Mouse (Mus musculus): ENCODE measurements at regions not wholly inside any gene's neighbourhood (a gene's known extent, or its start where the extent isn't known, plus 50 kb on each side); places are given as distances from the start of the nearest gene placed in this dataset.
A peak's percentile ranks its signal among the peaks of the same experiment; 100 is the strongest.

DNA sequence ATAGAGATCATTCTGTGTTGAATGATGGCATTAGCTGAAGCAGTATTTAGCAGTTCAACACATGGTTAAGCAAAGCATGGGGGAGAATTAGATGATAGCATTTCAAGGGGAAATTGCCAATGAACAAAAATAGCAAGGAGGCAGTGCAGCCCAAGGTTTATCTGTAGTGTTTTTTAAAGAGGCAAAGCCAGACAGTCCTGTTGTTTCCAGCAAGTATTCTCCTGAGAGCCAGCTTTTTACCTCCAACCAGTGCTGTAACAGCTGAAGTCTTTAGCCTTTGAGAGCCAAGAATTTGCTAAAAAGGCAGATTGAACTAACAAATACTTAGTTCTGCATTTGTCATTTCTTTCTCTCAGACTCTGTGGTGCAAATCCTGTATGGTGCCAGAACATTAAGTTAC is 305.1 kb upstream of the Arx start:
- H3K4me1 ChIP-seq (ENCODE audit: control insufficient read depth, insufficient read depth, low read length) = no peaks in the 10 kb centered on the region
- H3K27me3 ChIP-seq (replicated peaks; ENCODE audit: control insufficient read depth, insufficient read depth, low read length) = no peaks in the 10 kb centered on the region
- no peak for DNase-seq
- no peak overlapping the region for H3K4me3 ChIP-seq (ENCODE audit: insufficient read depth, low read depth, low read length)
- H3K27ac ChIP-seq (ENCODE audit: insufficient read depth, low read depth, low read length) = no peak overlapping the region
- no peaks in the 10 kb centered on the region for H3K36me3 ChIP-seq (ENCODE audit: control insufficient read depth, insufficient read depth, low read length)
- TF ChIP-seq POLR2A (IDR thresholded peaks at IDR 0.05; ENCODE audit: low read depth, low read length) = no peak
- no peak for TF ChIP-seq CTCF (conservative IDR thresholded peaks at IDR 0.05; ENCODE audit: insufficient read depth, insufficient read length, low read depth, low read length)

DNA sequence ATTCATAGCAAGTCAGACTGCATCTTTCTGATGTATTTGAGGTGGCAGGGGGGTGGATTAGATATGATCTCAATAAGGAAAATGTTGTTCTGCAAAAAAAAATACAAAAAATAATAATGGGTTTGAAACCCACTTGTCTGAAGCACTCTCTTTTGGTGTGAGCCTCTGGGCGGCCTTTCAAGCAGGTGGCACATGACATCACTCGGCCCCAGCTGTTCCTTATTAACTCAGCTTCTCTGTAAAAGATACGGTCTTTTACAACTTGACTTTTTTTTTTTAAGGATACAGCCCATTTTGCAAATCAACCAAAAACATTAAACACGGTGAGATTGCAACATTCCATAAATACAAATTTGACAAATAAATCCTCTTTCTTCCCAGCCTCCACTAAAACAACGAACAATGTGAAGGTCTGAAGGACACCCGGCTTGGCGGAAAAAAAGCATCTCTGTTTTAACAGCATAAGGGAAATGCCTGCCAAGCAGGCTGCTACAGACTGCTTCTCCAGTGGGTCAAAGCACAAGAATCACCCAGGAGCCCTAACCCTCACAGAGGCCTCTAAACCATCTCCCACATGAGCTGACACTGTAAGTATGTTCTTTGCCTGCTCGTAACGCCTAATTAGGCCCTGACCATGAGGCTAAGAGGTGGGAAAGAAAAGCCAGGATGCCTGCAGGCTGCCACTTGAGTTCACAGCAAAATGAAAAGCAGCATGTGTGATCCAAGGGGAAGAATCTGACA is 283.8 kb upstream of the Arx start:
- 41% methylated on average over 9 of the region's 9 CpGs for WGBS
- no peaks in the 10 kb centered on the region for H3K4me1 ChIP-seq (ENCODE audit: control insufficient read depth, insufficient read depth, low read length)
- TF ChIP-seq POLR2A (IDR thresholded peaks at IDR 0.05; ENCODE audit: low read depth, low read length) (no peak), CTCF (conservative IDR thresholded peaks at IDR 0.05; ENCODE audit: insufficient read depth, insufficient read length, low read depth, low read length) (no peak)
- no peaks in the 10 kb centered on the region for H3K27me3 ChIP-seq (replicated peaks; ENCODE audit: control insufficient read depth, insufficient read depth, low read length)
- no peak overlapping the region for H3K4me3 ChIP-seq (ENCODE audit: insufficient read depth, low read depth, low read length)
- no peak overlapping the region for H3K27ac ChIP-seq (ENCODE audit: insufficient read depth, low read depth, low read length)
- no peaks in the 10 kb centered on the region for H3K36me3 ChIP-seq (ENCODE audit: control insufficient read depth, insufficient read depth, low read length)
- no peak for DNase-seq

GRCm38 (mm10) chrX:93006681-93007080 is 279.6 kb upstream of the Arx start:
- 73% methylated on average over 2 of the region's 2 CpGs for WGBS
- Histone ChIP-seq H3K4me1 (ENCODE audit: control insufficient read depth, insufficient read depth, low read length) (no peaks in the 10 kb centered on the region), H3K27ac (ENCODE audit: insufficient read depth, low read depth, low read length) (no peak overlapping the region), H3K36me3 (ENCODE audit: control insufficient read depth, insufficient read depth, low read length) (no peaks in the 10 kb centered on the region), H3K27me3 (replicated peaks; ENCODE audit: control insufficient read depth, insufficient read depth, low read length) (no peaks in the 10 kb centered on the region), H3K4me3 (ENCODE audit: insufficient read depth, low read depth, low read length) (no peak overlapping the region)
- no peak for DNase-seq
- TF ChIP-seq CTCF (conservative IDR thresholded peaks at IDR 0.05; ENCODE audit: insufficient read depth, insufficient read length, low read depth, low read length) (no peak), POLR2A (IDR thresholded peaks at IDR 0.05; ENCODE audit: low read depth, low read length) (no peak)

GRCm38 (mm10) chrX:93011578-93011977 is 274.7 kb upstream of the Arx start:
- no peak overlapping the region for H3K4me3 ChIP-seq (ENCODE audit: insufficient read depth, low read depth, low read length)
- H3K27me3 ChIP-seq (replicated peaks; ENCODE audit: control insufficient read depth, insufficient read depth, low read length) = no peaks in the 10 kb centered on the region
- H3K36me3 ChIP-seq (ENCODE audit: control insufficient read depth, insufficient read depth, low read length) = no peaks in the 10 kb centered on the region
- no peak for DNase-seq
- WGBS = 31% methylated on average over 2 of the region's 2 CpGs
- TF ChIP-seq POLR2A (IDR thresholded peaks at IDR 0.05; ENCODE audit: low read depth, low read length) = no peak
- TF ChIP-seq CTCF (conservative IDR thresholded peaks at IDR 0.05; ENCODE audit: insufficient read depth, insufficient read length, low read depth, low read length) = no peak
- H3K4me1 ChIP-seq (ENCODE audit: control insufficient read depth, insufficient read depth, low read length) = no peaks in the 10 kb centered on the region
- no peak overlapping the region for H3K27ac ChIP-seq (ENCODE audit: insufficient read depth, low read depth, low read length)

DNA sequence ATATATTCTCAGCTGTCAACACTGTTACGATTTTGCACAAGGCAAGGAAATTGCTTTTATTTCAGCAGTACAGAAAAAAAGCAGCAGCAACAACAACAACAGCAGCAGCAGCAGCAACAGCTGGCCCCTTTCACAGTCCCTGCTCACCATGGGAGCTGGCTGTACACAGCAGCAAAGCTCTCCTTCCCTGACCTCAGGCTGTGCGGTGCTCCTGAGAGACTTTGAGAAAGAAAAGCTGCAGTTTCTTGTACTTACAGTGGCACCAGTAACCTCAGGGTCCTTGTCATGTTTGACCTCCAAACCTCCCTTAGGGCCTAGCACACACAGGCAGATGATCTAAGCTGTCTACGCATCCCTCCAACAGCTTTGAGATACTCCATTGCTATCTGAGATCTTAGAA is 269.9 kb upstream of the Arx start:
- no peak overlapping the region for H3K4me3 ChIP-seq (ENCODE audit: insufficient read depth, low read depth, low read length)
- H3K27ac ChIP-seq (ENCODE audit: insufficient read depth, low read depth, low read length) = no peak overlapping the region
- H3K27me3 ChIP-seq (replicated peaks; ENCODE audit: control insufficient read depth, insufficient read depth, low read length) = no peaks in the 10 kb centered on the region
- WGBS = 69% methylated on average over 3 of the region's 3 CpGs
- TF ChIP-seq POLR2A (IDR thresholded peaks at IDR 0.05; ENCODE audit: low read depth, low read length) = no peak
- no peak for TF ChIP-seq CTCF (conservative IDR thresholded peaks at IDR 0.05; ENCODE audit: insufficient read depth, insufficient read length, low read depth, low read length)
- no peaks in the 10 kb centered on the region for H3K36me3 ChIP-seq (ENCODE audit: control insufficient read depth, insufficient read depth, low read length)
- DNase-seq = peak; percentile 2
- no peaks in the 10 kb centered on the region for H3K4me1 ChIP-seq (ENCODE audit: control insufficient read depth, insufficient read depth, low read length)

- TF ChIP-seq POLR2A (IDR thresholded peaks at IDR 0.05; ENCODE audit: low read depth, low read length) (no peak), CTCF (conservative IDR thresholded peaks at IDR 0.05; ENCODE audit: insufficient read depth, insufficient read length, low read depth, low read length) (no peak)
- WGBS = 84% methylated on average over 1 of the region's 1 CpGs
- Histone ChIP-seq H3K4me3 (ENCODE audit: insufficient read depth, low read depth, low read length) (no peak overlapping the region), H3K27me3 (replicated peaks; ENCODE audit: control insufficient read depth, insufficient read depth, low read length) (no peaks in the 10 kb centered on the region), H3K36me3 (ENCODE audit: control insufficient read depth, insufficient read depth, low read length) (no peaks in the 10 kb centered on the region), H3K27ac (ENCODE audit: insufficient read depth, low read depth, low read length) (no peak overlapping the region), H3K4me1 (ENCODE audit: control insufficient read depth, insufficient read depth, low read length) (no peaks in the 10 kb centered on the region)
- DNase-seq = no peak
These were observed 245.1 kb upstream of the Arx start for GRCm38 (mm10) chrX:93041096-93041495.

- Histone ChIP-seq H3K4me3 (ENCODE audit: insufficient read depth, low read depth, low read length) (no peak overlapping the region), H3K27ac (ENCODE audit: insufficient read depth, low read depth, low read length) (no peak overlapping the region), H3K36me3 (ENCODE audit: control insufficient read depth, insufficient read depth, low read length) (no peaks in the 10 kb centered on the region), H3K4me1 (ENCODE audit: control insufficient read depth, insufficient read depth, low read length) (no peaks in the 10 kb centered on the region), H3K27me3 (replicated peaks; ENCODE audit: control insufficient read depth, insufficient read depth, low read length) (no peaks in the 10 kb centered on the region)
- DNase-seq = no peak
- WGBS = 47% methylated on average over 3 of the region's 3 CpGs
- TF ChIP-seq CTCF (conservative IDR thresholded peaks at IDR 0.05; ENCODE audit: insufficient read depth, insufficient read length, low read depth, low read length) (no peak), POLR2A (IDR thresholded peaks at IDR 0.05; ENCODE audit: low read depth, low read length) (no peak)
These were observed 243.5 kb upstream of the Arx start for GRCm38 (mm10) chrX:93042736-93043135.

Data from kidney, adult 2 months (tissue).